Mouse (Mus musculus) forebrain, embryonic 13.5 days (tissue): Measurements from ENCODE around the gene Ldb1. TPM values are rescaled to one million over a fixed set of nuclear protein-coding genes. Genes with fewer than 3 reads are reported as not detected.

ENCODE experiments used
- ATAC-seq: fragments of 200-750 bp; cut with Nextera tagmentation; 2 replicates; pipeline ENCODE4 v1.8.0; 2017
- H3K27ac ChIP-seq: fragments of 300-500 bp; sonication (generic); 2 replicates; pipeline ENCODE4 v1.5.1; 2015; ENCODE audit warnings: inconsistent platforms, mild to moderate bottlenecking, moderate library complexity
- H3K27me3 ChIP-seq: fragments of 300-500 bp; sonication (generic); 2 replicates; pipeline ENCODE4 v1.6.1; 2015; ENCODE audit warnings: mild to moderate bottlenecking, inconsistent platforms
- H3K36me3 ChIP-seq: fragments of 300-500 bp; sonication (generic); 2 replicates; pipeline ENCODE4 v1.6.1; 2015; ENCODE audit warnings: mild to moderate bottlenecking, inconsistent platforms; ENCODE audit not compliant: poor library complexity, severe bottlenecking
- H3K4me1 ChIP-seq: fragments of 300-500 bp; sonication (generic); 2 replicates; pipeline ENCODE4 v1.6.1; 2015; ENCODE audit warnings: inconsistent platforms
- H3K4me2 ChIP-seq: fragments of 300-500 bp; sonication (generic); 2 replicates; pipeline ENCODE4 v1.6.1; 2015; ENCODE audit warnings: inconsistent platforms, mild to moderate bottlenecking, moderate library complexity
- H3K4me3 ChIP-seq: fragments of 300-500 bp; sonication (generic); 2 replicates; pipeline ENCODE4 v1.5.1; 2015; ENCODE audit warnings: mild to moderate bottlenecking, inconsistent platforms
- H3K9ac ChIP-seq: fragments of 300-500 bp; sonication (generic); 2 replicates; pipeline ENCODE4 v1.6.1; 2015; ENCODE audit warnings: mild to moderate bottlenecking, inconsistent platforms
- H3K9me3 ChIP-seq: fragments of 300-500 bp; sonication (generic); replicated peaks from 2 replicates; pipeline ENCODE4 v1.6.1; 2016; ENCODE audit warnings: inconsistent platforms
- WGBS: fragments of 180-500 bp; shearing (Covaris S2); methylation state at CpG from one replicate; pipeline ENCODE4 v1.1.7; 2015; 5-methylcytosine and 5-hydroxymethylcytosine counted together
- polyA plus RNA-seq: library from polyadenylated mRNA; unstranded; fragments of >200 nt; fragmentation: Nextera tagmentation; extraction: Ambion mirVana; gene quantifications from 2 replicates; pipeline ENCODE4 v1.2.1, GENCODE M21; 2015

The Ldb1 gene
- polyA plus RNA-seq, 1 experiment from 2014 or later: 119 TPM

DNA sequence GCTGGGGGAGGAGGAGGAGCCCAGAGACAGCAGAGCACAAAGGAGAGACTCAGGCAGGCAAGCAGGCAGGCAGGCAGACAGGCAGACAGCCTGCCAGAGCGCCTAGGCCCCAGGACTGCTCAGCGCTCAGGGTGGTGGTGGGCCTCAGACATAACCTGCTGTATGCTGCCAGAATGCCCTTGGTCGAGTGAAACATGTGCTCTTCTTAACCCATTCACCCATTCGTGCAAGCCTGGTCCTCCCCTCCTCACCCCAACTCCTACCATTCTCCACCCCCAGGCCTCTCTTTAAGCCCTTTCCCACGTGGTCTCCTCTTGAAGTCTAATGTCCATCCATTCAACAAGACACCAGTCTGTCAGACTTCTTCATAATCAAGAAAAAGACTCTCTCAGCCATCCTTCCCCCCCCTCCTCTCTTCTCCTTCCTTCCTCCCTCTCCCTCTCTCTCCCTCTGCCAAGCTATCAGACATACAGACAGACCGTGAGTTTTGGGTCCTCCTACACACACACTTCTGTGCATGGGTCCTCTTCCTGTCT is 2.5 kb downstream of the Ldb1 start:
- H3K9ac ChIP-seq: peak overlapping the region; percentile 99
- H3K36me3 ChIP-seq: no peaks in the 10 kb centered on the region
- peak overlapping the region; percentile 99 for H3K27ac ChIP-seq
- H3K9me3 ChIP-seq: no peaks in the 10 kb centered on the region
- peaks cover 70% of the 10 kb centered on the region for H3K4me1 ChIP-seq
- H3K4me3 ChIP-seq: peak overlapping the region; percentile 95
- ATAC-seq: peak; percentile 62
- peak overlapping the region; percentile 100 for H3K4me2 ChIP-seq
- 1% methylated on average over 6 of the region's 6 CpGs for WGBS
- H3K27me3 ChIP-seq: no peaks in the 10 kb centered on the region

DNA sequence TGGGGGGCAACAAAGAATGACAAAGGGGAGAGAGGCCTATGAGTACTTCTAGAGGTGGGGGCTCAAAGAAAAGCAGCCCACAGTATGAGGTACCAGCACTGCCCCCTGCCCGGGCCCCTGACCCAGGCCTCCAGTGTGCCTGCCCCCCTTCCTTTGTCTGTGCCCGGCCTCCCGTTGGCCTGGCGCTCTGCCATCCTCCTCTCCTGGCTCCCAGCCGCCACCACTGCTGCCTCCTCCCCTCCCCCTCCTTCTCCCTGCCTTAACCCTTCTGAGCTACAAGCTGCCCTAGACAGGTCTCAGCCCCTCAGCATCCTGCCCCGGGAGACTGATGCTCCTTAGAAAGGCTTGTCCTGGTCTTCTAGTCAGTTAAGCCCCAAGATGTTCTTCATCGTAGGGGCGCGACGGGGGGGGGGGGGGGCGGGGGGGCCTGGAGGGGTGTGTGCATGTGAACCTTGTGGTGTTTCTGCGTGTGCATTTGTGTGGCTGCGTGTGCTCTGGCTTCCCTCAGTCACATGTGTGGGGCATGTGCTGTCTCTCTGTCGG is 3.0 kb downstream of the Ldb1 start:
- H3K4me3 ChIP-seq: peak overlapping the region; percentile 95
- 2% methylated on average over 14 of the region's 14 CpGs for WGBS

DNA sequence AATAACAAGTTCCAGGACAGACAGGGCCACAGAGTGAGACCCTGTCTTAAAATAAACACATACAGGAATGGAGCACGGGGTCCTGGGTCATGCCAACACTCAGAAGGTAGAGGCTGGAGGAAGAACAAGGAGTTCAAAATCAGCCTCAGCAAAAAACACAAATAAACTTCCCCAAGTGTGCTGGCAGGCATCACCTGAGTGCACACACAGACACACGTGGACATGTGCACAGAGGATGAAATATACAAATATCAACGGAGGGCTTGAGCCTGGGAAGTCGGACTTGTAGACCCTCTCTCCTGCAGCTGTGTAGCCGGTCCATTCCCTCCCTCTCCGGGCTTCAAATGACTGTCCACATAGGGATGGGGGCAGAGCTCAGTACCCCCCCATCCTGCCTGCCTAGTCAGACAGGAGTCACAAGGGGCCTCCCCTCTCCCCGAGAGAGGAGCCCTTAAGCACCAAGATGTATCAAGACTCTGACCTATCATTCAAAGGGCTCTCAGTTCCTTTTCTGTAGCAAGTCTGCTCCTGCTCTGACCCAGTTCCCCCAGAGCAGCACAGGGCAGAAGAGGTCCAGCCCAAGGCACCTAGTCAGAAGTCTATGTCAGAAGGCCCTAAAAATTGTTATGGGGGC is 3.6 kb downstream of the Ldb1 start:
- Histone ChIP-seq H3K36me3 (peaks cover 1% of the 10 kb centered on the region), H3K4me1 (peaks cover 77% of the 10 kb centered on the region), H3K4me2 (peak overlapping the region; percentile 100), H3K4me3 (peak overlapping the region; percentile 95), H3K9me3 (no peaks in the 10 kb centered on the region), H3K27ac (peak overlapping the region; percentile 99), H3K27me3 (no peaks in the 10 kb centered on the region), H3K9ac (peak overlapping the region; percentile 99)
- 10% methylated on average over 7 of the region's 7 CpGs for WGBS
- peak; percentile 0; the same call in 1 of the 2 replicates for ATAC-seq

More for the DNA sequence above, 3.0 kb downstream of the Ldb1 start:
- Histone ChIP-seq H3K36me3 (no peaks in the 10 kb centered on the region), H3K27ac (peak overlapping the region; percentile 99), H3K9ac (peak overlapping the region; percentile 99), H3K4me2 (peak overlapping the region; percentile 100), H3K9me3 (no peaks in the 10 kb centered on the region), H3K27me3 (no peaks in the 10 kb centered on the region), H3K4me1 (peaks cover 76% of the 10 kb centered on the region)
- ATAC-seq: peak; percentile 52

DNA sequence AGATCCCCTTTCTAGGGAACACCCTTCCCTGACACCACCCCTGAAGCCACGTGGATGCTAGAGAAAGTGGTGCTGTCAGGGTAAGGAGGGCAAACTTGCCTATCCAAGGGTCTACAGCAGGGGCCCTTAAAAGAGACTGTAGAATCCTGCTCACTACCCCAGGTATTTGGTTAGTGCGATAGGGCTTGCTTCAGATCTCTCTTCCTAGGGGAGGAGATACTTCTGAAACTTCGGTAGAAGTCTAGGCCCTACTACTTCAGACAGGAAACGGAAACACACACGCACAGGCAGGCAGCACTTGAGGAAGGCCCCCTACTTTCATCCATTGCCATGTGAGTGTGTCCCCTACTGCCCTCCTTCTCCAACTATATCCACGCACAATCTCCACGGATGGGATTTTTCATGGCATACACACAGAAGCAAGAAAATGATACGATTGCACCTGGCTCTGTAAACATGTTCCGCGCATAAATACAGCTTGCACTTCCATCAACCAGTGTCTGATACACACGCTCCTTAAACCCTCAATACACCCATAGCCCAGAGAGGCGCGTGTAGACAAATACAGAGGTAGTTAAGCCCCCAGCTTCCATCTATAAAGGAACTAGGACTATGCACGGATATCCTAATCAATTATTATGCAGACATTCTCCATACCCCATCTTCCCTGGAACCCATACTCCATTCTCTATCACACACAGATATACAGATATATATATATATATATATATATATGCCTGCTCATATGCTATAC is 4.7 kb downstream of the Ldb1 start:
- peak overlapping the region; percentile 99 for H3K4me3 ChIP-seq
- peaks cover 75% of the 10 kb centered on the region for H3K4me1 ChIP-seq
- 29% methylated on average over 14 of the region's 14 CpGs for WGBS
- H3K9me3 ChIP-seq: no peaks in the 10 kb centered on the region
- peak overlapping the region; percentile 99 for H3K27ac ChIP-seq
- peaks cover 12% of the 10 kb centered on the region for H3K36me3 ChIP-seq
- peak overlapping the region; percentile 100 for H3K4me2 ChIP-seq
- H3K27me3 ChIP-seq: no peaks in the 10 kb centered on the region
- ATAC-seq: no peak
- H3K9ac ChIP-seq: peak overlapping the region; percentile 99

DNA sequence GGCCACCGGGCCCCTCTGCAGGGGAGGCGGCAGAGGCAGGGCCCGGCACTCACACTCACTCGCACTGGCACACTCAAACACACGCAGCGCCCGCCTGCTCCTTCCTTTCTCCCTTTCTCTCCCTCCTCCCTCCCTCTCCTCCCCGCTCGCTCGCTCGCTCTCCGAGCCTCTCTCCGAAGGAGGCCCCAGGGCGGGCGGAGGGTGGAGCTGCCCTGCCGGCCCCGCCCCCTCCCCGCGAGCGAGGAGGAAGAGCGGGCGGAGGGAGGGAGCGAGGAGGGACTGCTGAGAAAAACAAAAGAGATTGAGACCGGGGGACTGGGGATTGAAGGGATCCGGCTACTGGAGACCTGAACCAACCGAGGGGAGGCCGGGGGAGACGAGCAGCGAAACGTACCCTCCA is 5.5 kb downstream of the Ldb1 start:
- WGBS: under 1% methylated on average over 25 of the region's 30 CpGs
- H3K4me2 ChIP-seq: peak overlapping the region; percentile 100
- H3K4me3 ChIP-seq: peak overlapping the region; percentile 99
- peak overlapping the region; percentile 99 for H3K27ac ChIP-seq
- peak; percentile 76 for ATAC-seq
- peaks cover 21% of the 10 kb centered on the region for H3K36me3 ChIP-seq
- H3K9me3 ChIP-seq: no peaks in the 10 kb centered on the region
- H3K4me1 ChIP-seq: peaks cover 75% of the 10 kb centered on the region
- no peaks in the 10 kb centered on the region for H3K27me3 ChIP-seq
- peak overlapping the region; percentile 99 for H3K9ac ChIP-seq

DNA sequence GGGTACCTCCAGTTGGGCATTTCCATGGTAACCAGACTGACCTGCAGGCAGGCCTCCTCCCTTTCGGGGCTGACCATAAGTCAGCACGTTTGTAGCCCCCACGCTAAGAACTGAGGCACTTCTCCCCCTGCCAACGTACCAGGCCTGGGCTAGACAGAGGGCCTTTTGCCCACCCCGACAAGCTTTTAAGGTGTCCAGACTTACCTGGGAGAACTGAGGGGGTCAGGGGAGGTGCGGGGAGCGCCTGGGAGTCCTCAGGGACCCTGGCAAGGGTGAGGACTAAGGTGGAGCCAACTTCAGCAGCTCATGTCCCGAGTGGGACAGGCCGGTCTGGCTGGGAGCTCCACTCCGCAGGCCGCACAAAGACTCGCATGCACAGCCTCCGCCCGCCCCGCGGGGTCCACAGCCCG is 6.2 kb downstream of the Ldb1 start:
- H3K9me3 ChIP-seq: no peaks in the 10 kb centered on the region
- peak overlapping the region; percentile 100 for H3K4me2 ChIP-seq
- peaks cover 71% of the 10 kb centered on the region for H3K4me1 ChIP-seq
- WGBS: 0% methylated on average over 14 of the region's 17 CpGs
- peak overlapping the region; percentile 99 for H3K27ac ChIP-seq
- H3K27me3 ChIP-seq: no peaks in the 10 kb centered on the region
- H3K4me3 ChIP-seq: peak overlapping the region; percentile 99
- peak overlapping the region; percentile 99 for H3K9ac ChIP-seq
- peaks cover 27% of the 10 kb centered on the region for H3K36me3 ChIP-seq
- ATAC-seq: peak; percentile 2

DNA sequence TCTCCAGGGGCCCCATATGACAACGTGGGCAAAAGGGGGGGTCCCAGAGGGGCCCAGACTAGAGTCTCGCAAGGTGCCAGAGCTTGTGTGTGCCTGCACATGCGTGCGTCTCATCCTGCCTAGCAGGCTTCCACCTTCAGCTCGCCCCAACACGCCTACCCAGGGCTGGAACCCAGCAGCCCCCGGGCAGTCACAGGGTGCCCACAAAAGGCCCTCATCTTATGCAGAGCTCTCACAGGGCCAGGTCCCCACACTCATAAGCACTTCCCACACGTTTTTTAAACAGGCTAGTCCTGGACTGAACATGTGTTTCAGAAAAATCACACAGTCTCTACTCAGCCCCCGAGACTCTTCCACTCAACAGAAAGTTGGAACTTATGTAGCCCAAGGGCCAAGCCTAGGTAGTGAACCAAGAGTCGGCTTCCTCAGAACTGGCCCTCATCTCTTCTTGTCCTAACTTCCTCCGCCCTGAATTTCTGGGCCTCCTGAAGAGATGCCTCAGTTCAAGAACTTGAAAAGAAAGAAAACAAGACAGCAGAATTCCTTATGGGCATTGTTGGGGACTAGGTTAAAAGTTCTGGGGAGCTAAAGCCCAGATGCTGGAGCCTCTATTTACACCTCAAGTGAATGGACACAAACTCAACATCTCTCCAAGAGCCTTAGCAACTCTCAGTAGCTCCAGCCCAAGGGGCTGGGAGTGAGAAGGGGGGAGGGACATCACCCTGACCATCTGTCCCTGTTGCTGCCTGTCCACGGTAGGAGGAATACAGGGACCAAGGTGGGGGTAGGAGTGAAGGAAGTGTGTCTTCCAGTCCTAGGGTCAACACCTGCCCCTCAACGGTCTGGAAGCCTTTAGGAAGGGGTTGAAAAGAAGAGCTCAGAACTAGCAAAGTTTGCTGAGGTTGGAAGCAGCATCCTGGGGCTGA is 6.8 kb downstream of the Ldb1 start:
- Histone ChIP-seq H3K9me3 (no peaks in the 10 kb centered on the region), H3K4me3 (peak overlapping the region; percentile 99), H3K9ac (peak overlapping the region; percentile 99), H3K4me2 (peak overlapping the region; percentile 100), H3K27ac (peak overlapping the region; percentile 99), H3K36me3 (peaks cover 34% of the 10 kb centered on the region), H3K27me3 (no peaks in the 10 kb centered on the region), H3K4me1 (peaks cover 65% of the 10 kb centered on the region)
- WGBS: 6% methylated on average over 13 of the region's 13 CpGs
- no peak for ATAC-seq

DNA sequence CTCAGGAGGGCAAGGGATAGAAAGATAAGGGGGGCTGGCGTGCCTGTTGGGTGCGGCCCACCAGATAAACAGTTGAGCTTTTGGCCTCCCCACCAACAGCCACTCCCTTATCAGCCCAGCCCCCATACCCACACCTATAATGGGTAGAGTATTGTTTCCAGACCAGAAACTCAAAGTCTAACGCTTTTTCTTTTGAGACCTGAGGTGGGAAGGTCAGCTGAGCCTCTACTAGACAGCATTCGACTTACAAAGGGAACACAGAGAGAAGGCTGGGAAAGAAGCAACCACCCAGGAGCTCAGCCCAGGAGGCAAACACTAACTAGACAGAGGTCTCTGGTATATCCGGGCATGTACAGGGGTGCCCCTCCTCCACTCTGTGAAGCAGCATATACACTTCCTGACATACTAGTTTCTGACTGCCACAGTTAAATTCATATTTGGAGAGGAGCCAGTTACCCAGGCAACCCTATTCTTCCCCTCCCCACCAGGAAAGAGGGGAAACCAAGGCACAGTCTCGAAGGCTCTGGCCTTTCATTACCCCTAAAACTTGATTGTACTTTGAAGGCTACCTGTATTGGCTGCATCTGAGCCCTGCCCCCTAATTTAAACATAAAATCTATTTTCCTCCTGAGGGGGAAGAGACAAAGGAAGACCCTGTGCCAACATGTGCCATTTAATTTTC is 7.6 kb downstream of the Ldb1 start:
- Histone ChIP-seq H3K9me3 (no peaks in the 10 kb centered on the region), H3K4me3 (peak overlapping the region; percentile 99), H3K9ac (peak overlapping the region; percentile 99), H3K4me2 (peak overlapping the region; percentile 100), H3K27me3 (no peaks in the 10 kb centered on the region), H3K36me3 (peaks cover 42% of the 10 kb centered on the region), H3K27ac (peak overlapping the region; percentile 99), H3K4me1 (peaks cover 57% of the 10 kb centered on the region)
- ATAC-seq: no peak
- WGBS: 6% methylated on average over 6 of the region's 6 CpGs

DNA sequence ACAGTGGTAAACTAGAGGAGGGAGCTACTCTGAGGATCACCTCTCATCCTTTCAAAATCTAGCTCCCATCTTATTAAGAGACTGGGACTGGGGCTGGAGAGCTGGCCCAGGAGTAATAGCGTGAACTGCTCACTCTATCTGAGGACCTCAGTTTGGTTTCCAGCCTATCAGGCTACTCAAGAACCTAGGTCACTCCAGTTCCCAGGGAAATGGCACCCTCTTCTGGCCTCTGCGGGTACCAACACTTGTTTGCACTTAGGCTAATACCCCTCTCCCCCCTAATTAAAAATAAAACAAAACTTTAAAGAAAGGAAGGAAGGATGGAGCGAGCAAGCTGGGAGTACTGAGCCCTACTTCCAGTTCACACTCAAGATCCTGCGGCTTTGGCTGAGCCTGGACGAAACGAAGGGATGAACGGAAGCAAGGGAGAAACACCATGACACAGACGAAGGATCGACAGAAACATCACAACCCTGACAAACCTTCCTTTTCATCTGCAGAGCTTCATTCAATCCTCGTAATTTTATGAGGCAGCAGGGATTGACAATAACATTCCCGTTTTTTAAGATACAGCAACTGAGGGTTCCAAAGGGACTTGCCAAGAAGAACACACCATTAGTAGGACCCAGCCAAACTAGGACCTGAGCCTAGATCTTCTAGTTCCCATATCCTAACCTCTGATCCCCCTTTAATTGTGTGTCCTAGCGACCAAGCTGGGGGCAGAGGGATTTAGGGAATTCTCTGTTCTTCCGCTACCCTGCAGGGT is 8.4 kb downstream of the Ldb1 start:
- WGBS: 64% methylated on average over 13 of the region's 13 CpGs
- peak overlapping the region; percentile 99 for H3K27ac ChIP-seq

DNA sequence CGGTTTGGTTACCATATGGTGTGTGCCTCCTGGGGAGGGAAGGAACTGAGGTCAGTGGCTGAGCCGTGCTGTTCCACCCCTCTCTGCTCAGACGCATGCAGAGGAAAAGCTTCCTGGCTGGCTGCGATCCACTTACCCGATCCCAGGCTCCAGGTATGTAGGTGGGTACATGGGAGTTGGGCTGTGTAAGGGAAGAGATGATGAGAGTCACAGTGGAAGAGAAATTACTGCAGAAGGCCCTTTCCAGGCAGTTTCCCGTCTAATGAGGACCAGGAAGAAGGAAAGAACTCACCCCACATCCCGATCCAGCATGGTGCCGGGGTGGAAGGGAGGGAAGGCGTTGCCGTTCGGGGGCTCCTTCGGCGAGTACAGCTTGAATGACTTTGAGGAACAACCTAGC is 9.0 kb downstream of the Ldb1 start:
- H3K9ac ChIP-seq: peak overlapping the region; percentile 21; the same call in 1 of the 2 replicates
- no peaks in the 10 kb centered on the region for H3K27me3 ChIP-seq
- H3K9me3 ChIP-seq: no peaks in the 10 kb centered on the region
- peak overlapping the region; percentile 100 for H3K4me2 ChIP-seq
- no peak overlapping the region for H3K27ac ChIP-seq
- peaks cover 54% of the 10 kb centered on the region for H3K36me3 ChIP-seq
- WGBS: 89% methylated on average over 13 of the region's 13 CpGs
- H3K4me1 ChIP-seq: peaks cover 43% of the 10 kb centered on the region
- H3K4me3 ChIP-seq: peak overlapping the region; percentile 99
- no peak for ATAC-seq

More for the DNA sequence above, 8.4 kb downstream of the Ldb1 start:
- H3K36me3 ChIP-seq: peaks cover 49% of the 10 kb centered on the region
- no peaks in the 10 kb centered on the region for H3K9me3 ChIP-seq
- peak overlapping the region; percentile 99 for H3K9ac ChIP-seq
- H3K4me2 ChIP-seq: peak overlapping the region; percentile 100
- peaks cover 49% of the 10 kb centered on the region for H3K4me1 ChIP-seq
- H3K4me3 ChIP-seq: peak overlapping the region; percentile 99
- no peaks in the 10 kb centered on the region for H3K27me3 ChIP-seq
- ATAC-seq: no peak
